Mouse (Mus musculus): ENCODE data around the gene Dppa5a.
"Not testable (repeated sequence)": the region's sequence is repeated elsewhere in the genome, so short reads cannot be mapped to it uniquely, and the experiment has no call there.

Dppa5a gene

GRCm38 (mm10) chr9:78367959-78368358 lies at the start of gene Dppa5a:
Dppa5a (minus strand) TSS chr9:78368177.
- not testable (repeated sequence) for DNase-seq (ENCODE audit: low read depth, low spot score)

- DNase-seq (ENCODE audit: low read depth, low spot score) = no peak
These were observed 33.6 kb upstream of the Dppa5a start for GRCm38 (mm10) chr9:78401596-78401995.

GRCm38 (mm10) chr9:78400570-78400969 lies 32.6 kb upstream of the Dppa5a start:
- no peak for DNase-seq (ENCODE audit: low read depth, low spot score)

- no peak for DNase-seq (ENCODE audit: low read depth, low spot score)
These were observed 28.5 kb upstream of the Dppa5a start for GRCm38 (mm10) chr9:78396517-78396916.

GRCm38 (mm10) chr9:78395630-78396351 lies 27.8 kb upstream of the Dppa5a start, which contains the start of gene Ddx43:
Ddx43 (plus strand) TSS chr9:78395777.
- peak; percentile 47 for DNase-seq (ENCODE audit: low read depth, low spot score)

- no peak for DNase-seq (ENCODE audit: low read depth, low spot score)
These were observed 27.3 kb upstream of the Dppa5a start for GRCm38 (mm10) chr9:78395244-78395629.

GRCm38 (mm10) chr9:78394602-78395001 lies 26.6 kb upstream of the Dppa5a start:
- no peak for DNase-seq (ENCODE audit: low read depth, low spot score)

- no peak for DNase-seq (ENCODE audit: low read depth, low spot score)
These were observed 25.8 kb upstream of the Dppa5a start for GRCm38 (mm10) chr9:78393741-78394140.

GRCm38 (mm10) chr9:78389981-78390380 lies 22.0 kb upstream of the Dppa5a start:
- DNase-seq (ENCODE audit: low read depth, low spot score) = no peak

- no peak for DNase-seq (ENCODE audit: low read depth, low spot score)
These were observed 19.0 kb upstream of the Dppa5a start for GRCm38 (mm10) chr9:78386947-78387346.

- DNase-seq (ENCODE audit: low read depth, low spot score) = no peak
These were observed 17.9 kb upstream of the Dppa5a start for GRCm38 (mm10) chr9:78385893-78386292.

GRCm38 (mm10) chr9:78378113-78378785 lies 10.3 kb upstream of the Dppa5a start, which contains the start of gene Ooep:
Ooep (minus strand) TSS chr9:78378725.
- DNase-seq (ENCODE audit: low read depth, low spot score) = no peak

- no peak for DNase-seq (ENCODE audit: low read depth, low spot score)
These were observed 9.6 kb upstream of the Dppa5a start for GRCm38 (mm10) chr9:78377546-78377945.

GRCm38 (mm10) chr9:78375486-78375885 lies 7.5 kb upstream of the Dppa5a start:
- DNase-seq (ENCODE audit: low read depth, low spot score) = no peak

- DNase-seq (ENCODE audit: low read depth, low spot score) = no peak
These were observed 7.0 kb upstream of the Dppa5a start for GRCm38 (mm10) chr9:78374885-78375389.

- DNase-seq (ENCODE audit: low read depth, low spot score) = no peak
These were observed 6.4 kb upstream of the Dppa5a start for GRCm38 (mm10) chr9:78374397-78374796.

- no peak for DNase-seq (ENCODE audit: low read depth, low spot score)
These were observed 5.0 kb upstream of the Dppa5a start for GRCm38 (mm10) chr9:78372827-78373504.

- DNase-seq (ENCODE audit: low read depth, low spot score) = no peak
These were observed 3.5 kb upstream of the Dppa5a start for GRCm38 (mm10) chr9:78371441-78371840.

- no peak for DNase-seq (ENCODE audit: low read depth, low spot score)
These were observed 1.8 kb upstream of the Dppa5a start for GRCm38 (mm10) chr9:78369786-78370185.

GRCm38 (mm10) chr9:78369349-78369748 lies 1.4 kb upstream of the Dppa5a start:
- DNase-seq (ENCODE audit: low read depth, low spot score) = no peak

GRCm38 (mm10) chr9:78368671-78369293 lies 805 bp upstream of the Dppa5a start:
- no peak for DNase-seq (ENCODE audit: low read depth, low spot score)
